Mouse (Mus musculus): Measurements from ENCODE around the gene Samd10. TPM values are rescaled to one million over a fixed set of nuclear protein-coding genes. Genes with fewer than 3 reads are reported as not detected.

Gene Samd10
- polyA plus RNA-seq, 1 experiment from 2014 or later: 64.4 TPM

DNA sequence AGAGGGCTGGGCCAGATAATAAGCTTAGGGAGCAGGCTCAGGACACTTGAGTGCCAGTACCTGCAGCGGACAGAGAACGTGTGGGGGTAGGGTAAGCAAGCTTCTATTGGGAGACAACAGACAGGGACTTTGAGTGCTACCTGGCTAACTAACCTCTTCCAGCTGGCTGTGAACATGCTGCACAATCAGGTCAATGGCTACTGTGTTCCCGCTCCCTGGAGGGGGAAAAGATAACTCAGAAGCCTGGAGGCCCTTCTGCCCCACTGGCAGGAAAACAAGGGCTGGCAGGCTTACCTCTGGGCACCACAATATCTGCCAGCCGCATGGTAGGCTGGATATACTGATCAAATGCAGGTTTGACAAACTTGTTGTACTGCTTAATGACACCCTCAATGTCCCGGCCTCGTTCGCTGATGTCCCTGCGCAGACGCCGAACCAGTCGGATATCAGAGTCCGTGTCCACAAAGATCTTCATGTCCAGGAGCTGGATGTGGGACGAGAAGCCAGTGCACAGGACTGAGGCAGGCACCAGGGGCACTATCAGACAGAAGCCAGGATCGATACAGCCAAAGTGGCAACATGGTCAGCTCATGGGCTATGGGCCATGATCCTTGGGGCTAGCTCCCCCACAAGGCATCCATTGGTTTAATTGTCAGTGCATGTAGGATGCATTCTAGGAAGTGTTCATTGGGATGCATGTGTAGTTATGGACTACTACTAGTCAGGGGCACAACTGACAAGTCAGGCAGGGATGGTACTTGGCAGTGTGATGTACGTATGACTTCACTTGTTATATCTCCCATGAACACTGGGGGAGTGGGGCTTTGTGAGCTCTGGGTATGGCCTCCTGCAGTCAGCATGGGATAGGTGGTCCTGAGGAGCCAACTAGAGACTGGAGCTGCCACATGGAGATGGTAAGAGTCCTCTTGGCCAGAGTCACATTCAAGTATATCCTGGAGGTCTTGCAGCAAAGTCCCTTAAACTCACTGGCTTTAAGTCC lies 25.8 kb downstream of the Samd10 start:
- ATAC-seq (ENCODE audit: low FRiP score) (no peak), DNase-seq (ENCODE audit: low spot score, missing footprints) (no peak)
- no peak overlapping the region for H3K27ac ChIP-seq (ENCODE audit: low read depth, low read length)
- WGBS: 93% methylated on average over 15 of the region's 15 CpGs
- H3K4me1 ChIP-seq (ENCODE audit: control insufficient read depth, insufficient read depth, low read length): no peaks in the 10 kb centered on the region
- no peaks in the 10 kb centered on the region for H3K36me3 ChIP-seq (ENCODE audit: control insufficient read depth, insufficient read depth, low read length)
- H3K27me3 ChIP-seq (ENCODE audit: control insufficient read depth, insufficient read depth, low read length): no peaks in the 10 kb centered on the region
- no peak overlapping the region for H3K9ac ChIP-seq (ENCODE audit: low read length)
- no peaks in the 10 kb centered on the region for H3K9me3 ChIP-seq (ENCODE audit: control insufficient read depth, low read length)
- H3K4me2 ChIP-seq: no peak overlapping the region
- H3K4me3 ChIP-seq (ENCODE audit: low read depth, low read length): no peak overlapping the region

DNA sequence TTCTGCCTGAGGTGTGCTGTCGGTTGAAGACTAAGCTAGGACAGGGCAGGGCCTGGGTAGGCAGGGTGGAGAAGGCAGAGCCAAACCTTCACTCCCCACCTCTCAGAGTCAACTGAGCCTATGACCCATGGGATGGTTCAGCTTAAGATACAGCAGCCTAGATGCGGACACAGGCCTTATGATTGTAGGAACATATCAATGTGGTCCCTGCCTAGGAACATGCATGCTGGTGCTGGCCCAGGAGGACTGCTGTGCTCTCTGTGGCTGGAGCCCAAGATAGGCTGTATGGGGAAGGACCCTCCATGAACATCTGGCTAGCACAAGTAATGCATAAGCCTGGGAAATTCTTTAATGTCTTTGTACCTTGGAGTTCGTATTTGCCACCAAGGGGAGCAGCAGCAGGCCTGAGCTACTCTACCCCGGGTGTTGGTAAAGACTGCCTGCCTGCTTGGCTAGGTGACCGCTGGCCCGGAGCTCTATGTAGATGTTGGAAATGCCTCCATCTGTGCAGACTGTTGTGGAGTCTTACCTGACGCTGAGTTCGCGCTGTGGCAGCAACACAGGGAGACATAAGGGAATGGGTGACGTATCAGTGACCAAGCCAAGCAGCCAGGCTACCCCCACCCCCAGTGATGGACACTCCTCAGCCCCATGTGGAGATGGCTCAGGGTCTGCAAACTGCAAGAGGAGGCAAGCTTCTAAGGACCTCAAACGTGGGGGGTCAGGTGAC lies 26.9 kb downstream of the Samd10 start:
- Histone ChIP-seq H3K9ac (ENCODE audit: low read length) (no peak overlapping the region), H3K4me1 (ENCODE audit: control insufficient read depth, insufficient read depth, low read length) (no peaks in the 10 kb centered on the region), H3K9me3 (ENCODE audit: control insufficient read depth, low read length) (no peaks in the 10 kb centered on the region), H3K4me2 (no peak overlapping the region), H3K4me3 (ENCODE audit: low read depth, low read length) (no peak overlapping the region), H3K36me3 (ENCODE audit: control insufficient read depth, insufficient read depth, low read length) (no peaks in the 10 kb centered on the region), H3K27me3 (ENCODE audit: control insufficient read depth, insufficient read depth, low read length) (no peaks in the 10 kb centered on the region), H3K27ac (ENCODE audit: low read depth, low read length) (no peak overlapping the region)
- DNase-seq (ENCODE audit: low spot score, missing footprints) (no peak), ATAC-seq (ENCODE audit: low FRiP score) (no peak)
- WGBS: 90% methylated on average over 11 of the region's 11 CpGs

DNA sequence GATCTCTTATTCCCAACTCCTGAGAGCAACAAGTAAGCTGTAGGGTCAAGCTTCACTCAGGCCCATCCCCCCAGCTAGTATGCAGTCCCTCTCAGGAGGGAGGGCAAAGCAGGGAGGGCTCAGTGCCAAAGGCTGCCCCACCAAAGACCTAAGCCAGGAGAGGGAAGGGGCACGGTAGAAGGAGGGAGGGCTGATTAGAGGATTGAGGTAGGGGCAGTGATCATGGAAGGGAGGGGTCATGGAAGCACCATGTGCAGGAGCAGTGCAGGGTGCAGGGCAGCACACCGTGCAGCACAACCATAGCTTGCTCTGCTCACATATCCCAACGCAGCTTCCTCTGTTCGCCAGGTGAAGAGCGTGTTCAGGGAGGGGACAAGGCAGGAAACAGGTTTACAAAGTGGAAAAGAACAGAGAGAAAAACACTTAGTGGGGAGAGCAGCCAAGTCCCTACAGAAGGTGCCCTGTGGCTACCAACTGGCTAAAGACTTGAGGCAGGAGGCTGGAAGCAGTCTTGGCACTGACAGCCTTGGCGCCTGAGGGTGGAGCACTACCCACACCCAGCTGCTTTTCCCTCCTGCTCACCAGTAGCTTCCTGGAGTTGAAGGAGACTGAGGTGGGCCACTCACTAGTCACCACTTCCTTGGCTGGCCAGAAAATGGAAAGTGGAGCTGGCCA lies 28.0 kb downstream of the Samd10 start:
- WGBS: 68% methylated on average over 6 of the region's 6 CpGs
- Histone ChIP-seq H3K36me3 (ENCODE audit: control insufficient read depth, insufficient read depth, low read length) (no peaks in the 10 kb centered on the region), H3K9ac (ENCODE audit: low read length) (no peak overlapping the region), H3K27me3 (ENCODE audit: control insufficient read depth, insufficient read depth, low read length) (no peaks in the 10 kb centered on the region), H3K27ac (ENCODE audit: low read depth, low read length) (no peak overlapping the region), H3K9me3 (ENCODE audit: control insufficient read depth, low read length) (no peaks in the 10 kb centered on the region), H3K4me2 (no peak overlapping the region), H3K4me3 (ENCODE audit: low read depth, low read length) (no peak overlapping the region), H3K4me1 (ENCODE audit: control insufficient read depth, insufficient read depth, low read length) (no peaks in the 10 kb centered on the region)
- DNase-seq (ENCODE audit: low spot score, missing footprints) (no peak), ATAC-seq (ENCODE audit: low FRiP score) (no peak)

DNA sequence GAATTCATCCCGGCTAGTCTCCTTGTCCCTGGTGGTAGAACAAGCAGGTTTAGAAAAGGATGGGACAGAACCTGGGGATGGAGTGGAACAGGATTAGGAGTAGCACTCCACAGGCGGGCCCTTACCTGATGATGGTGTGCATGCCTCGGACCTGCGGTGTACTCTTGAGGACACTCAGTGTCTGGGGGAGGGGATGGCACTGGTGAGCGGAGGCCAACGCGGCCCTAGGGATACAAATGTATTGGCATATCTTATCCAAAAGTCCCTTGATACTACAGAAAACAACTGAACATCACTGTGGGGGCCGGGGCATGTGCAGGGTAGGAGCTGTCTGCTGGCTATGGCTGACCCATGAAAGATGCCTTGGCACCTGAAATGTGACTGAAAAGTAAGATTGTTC lies 28.6 kb downstream of the Samd10 start:
- Histone ChIP-seq H3K9me3 (ENCODE audit: control insufficient read depth, low read length) (no peaks in the 10 kb centered on the region), H3K4me1 (ENCODE audit: control insufficient read depth, insufficient read depth, low read length) (no peaks in the 10 kb centered on the region), H3K36me3 (ENCODE audit: control insufficient read depth, insufficient read depth, low read length) (no peaks in the 10 kb centered on the region), H3K27ac (ENCODE audit: low read depth, low read length) (no peak overlapping the region), H3K9ac (ENCODE audit: low read length) (no peak overlapping the region), H3K27me3 (ENCODE audit: control insufficient read depth, insufficient read depth, low read length) (no peaks in the 10 kb centered on the region), H3K4me2 (no peak overlapping the region), H3K4me3 (ENCODE audit: low read depth, low read length) (no peak overlapping the region)
- WGBS: 85% methylated on average over 8 of the region's 8 CpGs
- DNase-seq (ENCODE audit: low spot score, missing footprints) (no peak), ATAC-seq (ENCODE audit: low FRiP score) (0 out of 2 replicates have a peak, but pooled peaks have one; percentile 15)

DNA sequence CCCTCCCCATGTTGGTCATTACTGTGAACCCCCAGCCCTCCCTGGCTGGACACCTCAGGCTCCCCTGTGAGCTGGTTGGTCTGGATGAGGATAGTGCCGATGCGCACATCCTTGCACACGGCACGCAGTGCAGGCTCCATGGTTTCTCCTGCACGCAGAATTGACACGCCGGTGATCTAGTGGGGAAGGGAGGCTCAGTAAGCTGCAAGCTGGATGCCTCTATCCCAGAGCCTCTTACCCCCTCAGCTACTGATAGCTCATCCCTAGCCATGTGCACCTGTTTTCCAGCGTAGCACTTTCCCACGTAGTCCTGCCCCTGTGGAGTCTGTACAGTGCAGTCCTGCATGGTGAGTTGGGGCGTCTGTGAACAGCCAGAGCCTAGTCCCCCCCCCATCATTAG lies 29.2 kb downstream of the Samd10 start:
- Histone ChIP-seq H3K36me3 (ENCODE audit: control insufficient read depth, insufficient read depth, low read length) (no peaks in the 10 kb centered on the region), H3K9me3 (ENCODE audit: control insufficient read depth, low read length) (no peaks in the 10 kb centered on the region), H3K27me3 (ENCODE audit: control insufficient read depth, insufficient read depth, low read length) (no peaks in the 10 kb centered on the region), H3K4me2 (no peak overlapping the region), H3K27ac (ENCODE audit: low read depth, low read length) (no peak overlapping the region), H3K4me3 (ENCODE audit: low read depth, low read length) (no peak overlapping the region), H3K4me1 (ENCODE audit: control insufficient read depth, insufficient read depth, low read length) (no peaks in the 10 kb centered on the region), H3K9ac (ENCODE audit: low read length) (no peak overlapping the region)
- no peak for DNase-seq (ENCODE audit: low spot score, missing footprints)
- ATAC-seq (ENCODE audit: low FRiP score): no peak
- 92% methylated on average over 10 of the region's 10 CpGs for WGBS

DNA sequence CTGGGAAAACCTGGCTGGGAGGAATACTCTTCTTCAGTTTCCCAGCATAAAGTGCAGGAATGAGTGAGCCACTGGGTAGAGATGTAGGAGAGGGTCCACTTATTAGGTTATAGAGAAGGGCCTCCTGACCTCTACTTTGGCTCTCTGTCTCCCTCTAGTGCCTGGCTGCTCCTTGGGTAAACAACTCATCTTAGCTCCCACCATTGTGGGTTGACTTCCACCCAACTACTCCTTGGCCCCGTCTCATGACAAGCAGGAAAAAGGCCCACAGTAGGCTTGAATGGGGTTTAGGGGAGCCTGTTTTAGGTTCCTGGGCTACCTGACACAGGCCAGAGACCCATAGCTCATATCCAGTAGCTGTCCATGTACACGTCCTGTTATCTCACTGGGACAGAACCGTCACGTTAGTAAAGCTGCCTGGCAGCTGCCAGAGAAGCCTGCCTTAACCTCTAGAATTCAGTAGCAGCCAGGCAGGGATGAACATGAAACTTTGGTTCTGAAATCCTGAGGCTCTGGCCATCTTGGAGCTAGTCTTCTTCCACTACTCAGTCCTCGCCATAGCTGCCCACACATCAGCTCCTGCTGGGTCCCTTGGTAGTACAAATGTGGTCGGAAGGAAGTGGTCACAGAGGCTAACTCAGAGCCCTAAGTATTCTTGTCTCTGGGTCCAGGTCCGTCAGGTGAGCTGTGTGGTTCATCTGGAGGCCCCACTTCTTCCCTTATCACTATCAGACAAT lies 30.6 kb downstream of the Samd10 start:
- WGBS: 75% methylated on average over 7 of the region's 7 CpGs
- no peaks in the 10 kb centered on the region for H3K9me3 ChIP-seq (ENCODE audit: control insufficient read depth, low read length)
- no peaks in the 10 kb centered on the region for H3K4me1 ChIP-seq (ENCODE audit: control insufficient read depth, insufficient read depth, low read length)
- DNase-seq (ENCODE audit: low spot score, missing footprints) (peak; percentile 86), ATAC-seq (ENCODE audit: low FRiP score) (no peak)
- no peaks in the 10 kb centered on the region for H3K27me3 ChIP-seq (ENCODE audit: control insufficient read depth, insufficient read depth, low read length)
- no peaks in the 10 kb centered on the region for H3K36me3 ChIP-seq (ENCODE audit: control insufficient read depth, insufficient read depth, low read length)
- H3K4me3 ChIP-seq (ENCODE audit: low read depth, low read length): no peak overlapping the region
- no peak overlapping the region for H3K4me2 ChIP-seq
- H3K9ac ChIP-seq (ENCODE audit: low read length): no peak overlapping the region
- H3K27ac ChIP-seq (ENCODE audit: low read depth, low read length): no peak overlapping the region

DNA sequence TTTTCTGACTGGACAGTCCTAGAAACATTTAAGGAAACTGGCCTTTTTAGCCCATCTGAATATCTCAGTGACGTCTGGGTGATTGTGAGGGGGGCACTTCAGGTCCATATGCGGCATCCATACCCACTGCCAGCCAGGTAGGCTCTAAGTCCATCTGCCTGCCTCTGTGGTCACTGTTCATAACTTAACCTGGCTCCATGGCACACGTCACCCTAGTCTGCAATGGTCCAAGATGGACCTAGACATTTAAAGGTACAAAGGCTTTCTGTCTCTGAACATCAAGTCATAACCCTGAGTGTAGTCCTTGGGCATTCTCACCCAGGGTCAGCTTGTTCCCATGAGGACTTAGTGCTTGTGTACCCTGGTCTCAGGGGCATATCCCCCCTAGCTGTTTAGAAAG lies 31.7 kb downstream of the Samd10 start:
- no peaks in the 10 kb centered on the region for H3K9me3 ChIP-seq (ENCODE audit: control insufficient read depth, low read length)
- 92% methylated on average over 3 of the region's 3 CpGs for WGBS
- no peaks in the 10 kb centered on the region for H3K36me3 ChIP-seq (ENCODE audit: control insufficient read depth, insufficient read depth, low read length)
- no peaks in the 10 kb centered on the region for H3K27me3 ChIP-seq (ENCODE audit: control insufficient read depth, insufficient read depth, low read length)
- H3K4me3 ChIP-seq (ENCODE audit: low read depth, low read length): no peak overlapping the region
- no peak overlapping the region for H3K4me2 ChIP-seq
- H3K27ac ChIP-seq (ENCODE audit: low read depth, low read length): no peak overlapping the region
- DNase-seq (ENCODE audit: low spot score, missing footprints) (no peak), ATAC-seq (ENCODE audit: low FRiP score) (no peak)
- H3K9ac ChIP-seq (ENCODE audit: low read length): no peak overlapping the region
- H3K4me1 ChIP-seq (ENCODE audit: control insufficient read depth, insufficient read depth, low read length): no peaks in the 10 kb centered on the region

DNA sequence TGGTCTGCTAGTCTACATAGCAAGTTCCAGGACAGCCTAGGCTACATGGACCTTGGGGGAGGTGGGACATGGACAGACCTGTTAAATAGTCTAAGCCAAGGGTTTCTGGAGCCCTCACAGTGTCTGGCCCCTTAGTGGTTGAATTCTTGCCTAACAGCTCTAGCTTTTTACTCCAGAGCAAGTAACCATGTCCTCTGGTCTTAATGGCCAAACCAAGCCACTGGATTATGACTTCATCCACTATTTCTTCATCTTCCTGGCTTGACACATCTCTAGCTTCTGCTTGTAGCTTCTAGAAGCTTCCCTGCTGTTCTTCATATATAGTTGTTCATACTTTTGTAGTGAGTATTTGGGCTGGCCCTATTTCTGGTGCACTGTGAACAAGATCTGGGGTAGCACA lies 45.2 kb downstream of the Samd10 start:
- peaks cover 28% of the 10 kb centered on the region for H3K36me3 ChIP-seq (ENCODE audit: control insufficient read depth, insufficient read depth, low read length)
- DNase-seq (ENCODE audit: low spot score, missing footprints): no peak

More for the DNA sequence above, 45.2 kb downstream of the Samd10 start:
- no peak overlapping the region for H3K4me3 ChIP-seq (ENCODE audit: low read depth, low read length)
- no peak overlapping the region for H3K9ac ChIP-seq (ENCODE audit: low read length)
- no peaks in the 10 kb centered on the region for H3K9me3 ChIP-seq (ENCODE audit: control insufficient read depth, low read length)
- no peak overlapping the region for H3K27ac ChIP-seq (ENCODE audit: low read depth, low read length)
- ATAC-seq (ENCODE audit: low FRiP score): no peak
- no peaks in the 10 kb centered on the region for H3K27me3 ChIP-seq (ENCODE audit: control insufficient read depth, insufficient read depth, low read length)
- H3K4me2 ChIP-seq: no peak overlapping the region
- H3K4me1 ChIP-seq (ENCODE audit: control insufficient read depth, insufficient read depth, low read length): no peaks in the 10 kb centered on the region

Data from midbrain, embryonic 11.5 days (tissue).